Mouse (Mus musculus): ENCODE results near the gene Kazn. TPM values are rescaled to one million over a fixed set of nuclear protein-coding genes. Genes with fewer than 3 reads are reported as not detected.

Gene Kazn
- polyA plus RNA-seq, 1 experiment: 0.05 TPM

GRCm38 (mm10) chr4:142214532-142214931, 24.7 kb downstream of the Kazn start:
- no peaks in the 10 kb centered on the region for H3K9me3 ChIP-seq (ENCODE audit: control insufficient read depth, low read length)
- H3K4me3 ChIP-seq (replicated peaks): no peak overlapping the region
- no peaks in the 10 kb centered on the region for H3K36me3 ChIP-seq (ENCODE audit: control insufficient read depth)
- no peaks in the 10 kb centered on the region for H3K27me3 ChIP-seq (ENCODE audit: control insufficient read depth)
- TF ChIP-seq GATA1 (IDR thresholded peaks at IDR 0.05; ENCODE audit: low read length) (no peak), TAL1 (IDR thresholded peaks at IDR 0.05; ENCODE audit: low read length) (no peak)
- H3K4me1 ChIP-seq (ENCODE audit: control insufficient read depth): no peaks in the 10 kb centered on the region

GRCm38 (mm10) chr4:142212425-142212824, 26.8 kb downstream of the Kazn start:
- H3K36me3 ChIP-seq (ENCODE audit: control insufficient read depth): no peaks in the 10 kb centered on the region
- TF ChIP-seq GATA1 (IDR thresholded peaks at IDR 0.05; ENCODE audit: low read length): no peak
- no peak for TF ChIP-seq TAL1 (IDR thresholded peaks at IDR 0.05; ENCODE audit: low read length)
- H3K4me1 ChIP-seq (ENCODE audit: control insufficient read depth): no peaks in the 10 kb centered on the region
- no peaks in the 10 kb centered on the region for H3K9me3 ChIP-seq (ENCODE audit: control insufficient read depth, low read length)
- H3K27me3 ChIP-seq (ENCODE audit: control insufficient read depth): no peaks in the 10 kb centered on the region
- no peak overlapping the region for H3K4me3 ChIP-seq (replicated peaks)

GRCm38 (mm10) chr4:142209884-142210283, 29.3 kb downstream of the Kazn start:
- Histone ChIP-seq H3K36me3 (ENCODE audit: control insufficient read depth) (no peaks in the 10 kb centered on the region), H3K9me3 (ENCODE audit: control insufficient read depth, low read length) (no peaks in the 10 kb centered on the region), H3K27me3 (ENCODE audit: control insufficient read depth) (no peaks in the 10 kb centered on the region), H3K4me1 (ENCODE audit: control insufficient read depth) (no peaks in the 10 kb centered on the region), H3K4me3 (replicated peaks) (no peak overlapping the region)
- no peak for TF ChIP-seq GATA1 (IDR thresholded peaks at IDR 0.05; ENCODE audit: low read length)
- TF ChIP-seq TAL1 (IDR thresholded peaks at IDR 0.05; ENCODE audit: low read length): no peak

GRCm38 (mm10) chr4:142209476-142209875, 29.7 kb downstream of the Kazn start:
- Histone ChIP-seq H3K4me1 (ENCODE audit: control insufficient read depth) (no peaks in the 10 kb centered on the region), H3K36me3 (ENCODE audit: control insufficient read depth) (no peaks in the 10 kb centered on the region), H3K27me3 (ENCODE audit: control insufficient read depth) (no peaks in the 10 kb centered on the region), H3K9me3 (ENCODE audit: control insufficient read depth, low read length) (no peaks in the 10 kb centered on the region), H3K4me3 (replicated peaks) (no peak overlapping the region)
- TF ChIP-seq GATA1 (IDR thresholded peaks at IDR 0.05; ENCODE audit: low read length) (no peak), TAL1 (IDR thresholded peaks at IDR 0.05; ENCODE audit: low read length) (no peak)

- no peak for TF ChIP-seq TAL1 (IDR thresholded peaks at IDR 0.05; ENCODE audit: low read length)
- no peak for TF ChIP-seq GATA1 (IDR thresholded peaks at IDR 0.05; ENCODE audit: low read length)
- H3K4me3 ChIP-seq (replicated peaks): no peak overlapping the region
- no peaks in the 10 kb centered on the region for H3K36me3 ChIP-seq (ENCODE audit: control insufficient read depth)
- H3K4me1 ChIP-seq (ENCODE audit: control insufficient read depth): no peaks in the 10 kb centered on the region
- H3K9me3 ChIP-seq (ENCODE audit: control insufficient read depth, low read length): no peaks in the 10 kb centered on the region
- no peaks in the 10 kb centered on the region for H3K27me3 ChIP-seq (ENCODE audit: control insufficient read depth)
Observed at GRCm38 (mm10) chr4:142205693-142206092, 33.5 kb downstream of the Kazn start.

- no peaks in the 10 kb centered on the region for H3K36me3 ChIP-seq (ENCODE audit: control insufficient read depth)
- no peak overlapping the region for H3K4me3 ChIP-seq (replicated peaks)
- H3K9me3 ChIP-seq (ENCODE audit: control insufficient read depth, low read length): peaks cover 6% of the 10 kb centered on the region
- H3K4me1 ChIP-seq (ENCODE audit: control insufficient read depth): no peaks in the 10 kb centered on the region
- H3K27me3 ChIP-seq (ENCODE audit: control insufficient read depth): no peaks in the 10 kb centered on the region
- TF ChIP-seq GATA1 (IDR thresholded peaks at IDR 0.05; ENCODE audit: low read length) (no peak), TAL1 (IDR thresholded peaks at IDR 0.05; ENCODE audit: low read length) (no peak)
Observed at GRCm38 (mm10) chr4:142196626-142197025, 42.6 kb downstream of the Kazn start.

- no peaks in the 10 kb centered on the region for H3K27me3 ChIP-seq (ENCODE audit: control insufficient read depth)
- no peaks in the 10 kb centered on the region for H3K36me3 ChIP-seq (ENCODE audit: control insufficient read depth)
- H3K9me3 ChIP-seq (ENCODE audit: control insufficient read depth, low read length): no peaks in the 10 kb centered on the region
- no peak for TF ChIP-seq TAL1 (IDR thresholded peaks at IDR 0.05; ENCODE audit: low read length)
- TF ChIP-seq GATA1 (IDR thresholded peaks at IDR 0.05; ENCODE audit: low read length): no peak
- no peak overlapping the region for H3K4me3 ChIP-seq (replicated peaks)
- H3K4me1 ChIP-seq (ENCODE audit: control insufficient read depth): no peaks in the 10 kb centered on the region
Observed at GRCm38 (mm10) chr4:142193780-142194179, 45.4 kb downstream of the Kazn start.

- Histone ChIP-seq H3K4me3 (replicated peaks) (no peak overlapping the region), H3K27me3 (ENCODE audit: control insufficient read depth) (no peaks in the 10 kb centered on the region), H3K36me3 (ENCODE audit: control insufficient read depth) (no peaks in the 10 kb centered on the region), H3K4me1 (ENCODE audit: control insufficient read depth) (no peaks in the 10 kb centered on the region), H3K9me3 (ENCODE audit: control insufficient read depth, low read length) (no peaks in the 10 kb centered on the region)
- TF ChIP-seq GATA1 (IDR thresholded peaks at IDR 0.05; ENCODE audit: low read length): no peak
- no peak for TF ChIP-seq TAL1 (IDR thresholded peaks at IDR 0.05; ENCODE audit: low read length)
Observed at GRCm38 (mm10) chr4:142193151-142193578, 46.0 kb downstream of the Kazn start.

GRCm38 (mm10) chr4:142189960-142190359, 49.2 kb downstream of the Kazn start:
- Histone ChIP-seq H3K27me3 (ENCODE audit: control insufficient read depth) (no peaks in the 10 kb centered on the region), H3K36me3 (ENCODE audit: control insufficient read depth) (no peaks in the 10 kb centered on the region), H3K4me3 (replicated peaks) (no peak overlapping the region), H3K9me3 (ENCODE audit: control insufficient read depth, low read length) (0 out of 2 replicates have a peak, but pooled peaks cover 5% of the 10 kb centered on the region), H3K4me1 (ENCODE audit: control insufficient read depth) (no peaks in the 10 kb centered on the region)
- TF ChIP-seq TAL1 (IDR thresholded peaks at IDR 0.05; ENCODE audit: low read length) (no peak), GATA1 (IDR thresholded peaks at IDR 0.05; ENCODE audit: low read length) (no peak)

- TF ChIP-seq TAL1 (IDR thresholded peaks at IDR 0.05; ENCODE audit: low read length): no peak
- no peak for TF ChIP-seq GATA1 (IDR thresholded peaks at IDR 0.05; ENCODE audit: low read length)
Observed at GRCm38 (mm10) chr4:142188501-142188900, 50.7 kb downstream of the Kazn start.

More at GRCm38 (mm10) chr4:142188501-142188900, 50.7 kb downstream of the Kazn start:
- no peak overlapping the region for H3K4me3 ChIP-seq (replicated peaks)
- H3K9me3 ChIP-seq (ENCODE audit: control insufficient read depth, low read length): 0 out of 2 replicates have a peak, but pooled peaks cover 5% of the 10 kb centered on the region
- H3K27me3 ChIP-seq (ENCODE audit: control insufficient read depth): no peaks in the 10 kb centered on the region
- H3K4me1 ChIP-seq (ENCODE audit: control insufficient read depth): no peaks in the 10 kb centered on the region
- no peaks in the 10 kb centered on the region for H3K36me3 ChIP-seq (ENCODE audit: control insufficient read depth)

All from erythroblast, embryonic 14.5 days (primary cell).